Mouse (Mus musculus) layer of hippocampus, adult 9-10 months (tissue): ENCODE measurements at regions not wholly inside any gene's neighbourhood (a gene's known extent, or its start where the extent isn't known, plus 50 kb on each side); places are given as distances from the start of the nearest gene placed in this dataset.

Source experiments
- DNase-seq: peaks from one replicate; pipeline ENCODE4 v3.0.0; 2022; ENCODE audit warnings: low spot score

- DNase-seq: no peak
Measured at GRCm38 (mm10) chr5:148615117-148615516, 62.5 kb upstream of the Ubl3 start.

GRCm38 (mm10) chr5:148611323-148611722 is 58.7 kb upstream of the Ubl3 start:
- DNase-seq: no peak

- no peak for DNase-seq
Measured at GRCm38 (mm10) chr5:148609506-148609880, 56.9 kb upstream of the Ubl3 start.

GRCm38 (mm10) chr5:148608857-148609505 is 56.4 kb upstream of the Ubl3 start:
- no peak for DNase-seq

GRCm38 (mm10) chr5:148608178-148608577 is 55.6 kb upstream of the Ubl3 start:
- DNase-seq: no peak

- no peak for DNase-seq
Measured at GRCm38 (mm10) chr5:148605730-148606129, 53.1 kb upstream of the Ubl3 start.
